Comparison of ENCODE assay signal across 10 mouse cellular contexts in the genomic region with DNA sequence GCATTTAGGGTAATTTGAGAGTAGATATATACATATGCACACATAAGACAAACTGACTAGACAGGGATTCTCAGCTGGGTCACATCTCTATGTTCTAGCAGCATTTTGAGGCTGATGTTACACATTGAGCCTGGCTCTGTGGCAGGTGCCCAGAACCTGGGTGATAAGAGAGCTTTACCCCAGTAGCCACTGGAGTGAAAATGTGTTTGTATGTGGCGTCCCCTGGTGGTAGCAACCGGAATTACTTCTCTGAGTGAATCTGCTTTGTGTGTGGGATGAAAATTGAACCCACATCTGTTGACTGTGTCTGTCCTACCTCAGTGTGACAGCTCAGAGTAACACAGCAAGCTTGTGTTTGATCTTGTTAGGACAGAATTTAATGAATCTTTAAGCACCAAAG. TPM values are rescaled to one million over a fixed set of nuclear protein-coding genes. Genes with fewer than 3 reads are reported as not detected.
A peak's percentile ranks its signal among the peaks of the same experiment; 100 is the strongest.
DNase-seq lines count a peak whose midpoint lies in the region; ATAC-seq and TF ChIP-seq lines count a peak whose summit lies in the region.
"Not testable (repeated sequence)": the region's sequence is repeated elsewhere in the genome, so short reads cannot be mapped to it uniquely, and the experiment has no call there.
"Had no signal": no experiment of that assay in that cellular context is flagged by ENCODE, and none has a peak within 500 bp of the region (broad histone marks: within the 10 kb centered on the region; RNA-seq: fewer than 3 reads in every experiment).

No protein-coding gene starts in this region.

- H3K27ac ChIP-seq in liver, embryonic 11.5 days (ENCODE audit: low read depth, low read length); testis, adult 2 months (ENCODE audit: control insufficient read depth, insufficient read depth, low read depth, low read length): not testable (repeated sequence)

- peak; percentile 12 to 32 for DNase-seq in CD8-positive naive resting alpha-beta T cell, adult 2 months (ENCODE audit: low read depth in 2 of 2, low spot score in 2 of 2)
- DNase-seq in adrenal gland, postnatal 14 days = peak; percentile 55
- DNase-seq in cerebellum, postnatal 36 days = peak; percentile 33 to 36
- peak; percentile 3 to 58 for DNase-seq in heart, adult 18-20 months
- DNase-seq in kidney, postnatal 14 days = peak; percentile 51
- DNase-seq in liver, embryonic 11.5 days (ENCODE audit: low spot score) = peak; percentile 39
- peak; percentile 43 for DNase-seq in naive thymus-derived CD4-positive, alpha-beta T cell, adult 2 months (ENCODE audit: low read depth)

- not testable (repeated sequence) for H3K9me3 ChIP-seq in liver, embryonic 11.5 days (ENCODE audit: control insufficient read depth, low read length)

- H3K27me3 ChIP-seq in liver, embryonic 11.5 days (replicated peaks; ENCODE audit: control insufficient read depth, insufficient read depth, low read length); testis, adult 2 months (ENCODE audit: control insufficient read depth, insufficient read depth, low read length): not testable (repeated sequence)

- H3K4me2 ChIP-seq in liver, embryonic 11.5 days = not testable (repeated sequence)

- H3K4me3 ChIP-seq in liver, embryonic 11.5 days (ENCODE audit: low read depth, low read length); testis, adult 2 months (ENCODE audit: control insufficient read depth, low read depth, low read length): not testable (repeated sequence)

- 0% methylated on average over 2 of the region's 2 CpGs for WGBS in liver, embryonic 11.5 days

- not testable (repeated sequence) for ATAC-seq in liver, embryonic 11.5 days (replicated peaks; ENCODE audit: low FRiP score)

- not testable (repeated sequence) for H3K9ac ChIP-seq in liver, embryonic 11.5 days (ENCODE audit: low read depth, low read length)

- H3K4me1 ChIP-seq in liver, embryonic 11.5 days (replicated peaks; ENCODE audit: control insufficient read depth, insufficient read depth, low read length); testis, adult 2 months (ENCODE audit: control insufficient read depth, insufficient read depth, low read length): not testable (repeated sequence)

- TF ChIP-seq POLR2A in testis, adult 2 months (IDR thresholded peaks at IDR 0.05; ENCODE audit: control insufficient read depth, low read depth, low read length) = not testable (repeated sequence)

- TF ChIP-seq CTCF in testis, adult 2 months (IDR thresholded peaks at IDR 0.05; ENCODE audit: control insufficient read depth, insufficient read depth, insufficient replicate concordance, low read depth, low read length) = peak; percentile 42; the same call in 1 of the 2 replicates

- not testable (repeated sequence) for H3K36me3 ChIP-seq in liver, embryonic 11.5 days (ENCODE audit: control insufficient read depth, insufficient read depth, low read length); testis, adult 2 months (ENCODE audit: control insufficient read depth, insufficient read depth, low read length)

RNA-seq across cellular contexts. Expression of gene Gja3, which starts 12.0 kb away (rescaled TPM):
- not detected in 2 replicates for total RNA-seq in adrenal gland, postnatal 14 days (2021)
- 10 to 100 TPM; 19.5 to 20.6 TPM for total RNA-seq in heart, adult 18-20 months (2021)
- polyA plus RNA-seq in liver, embryonic 11.5 days (2014; fragmentation: Nextera tagmentation; extraction: Ambion mirVana) = 0.15 and 0.17 TPM in 2 replicates
- polyA plus RNA-seq in testis, adult 2 months (2012; rRNA removed) = 0.17 and 0.23 TPM in 2 replicates
- polyA plus RNA-seq: erythroblast, embryonic 14.5 days had no signal

RNA-seq across cellular contexts. Expression of gene Gjb2, which starts 34.6 kb away (rescaled TPM):
- 3.2 and 18.4 TPM in 2 replicates for total RNA-seq in adrenal gland, postnatal 14 days (2021)
- total RNA-seq in heart, adult 18-20 months (2021) = under 1 TPM in 1 of 2 experiments, not detected in 1; 0.15 TPM
- 3.8 and 4.8 TPM in 2 replicates for polyA plus RNA-seq in liver, embryonic 11.5 days (2014; fragmentation: Nextera tagmentation; extraction: Ambion mirVana)
- 0.08 and 0.17 TPM in 2 replicates for polyA plus RNA-seq in testis, adult 2 months (2012; rRNA removed)

RNA-seq across cellular contexts. Expression of gene Gm4491, which starts 45.8 kb away (rescaled TPM):
- total RNA-seq in adrenal gland, postnatal 14 days (2021) = not detected in 2 replicates
- total RNA-seq in heart, adult 18-20 months (2021) = not detected
- not detected in 2 replicates for polyA plus RNA-seq in liver, embryonic 11.5 days (2014; fragmentation: Nextera tagmentation; extraction: Ambion mirVana)
- not detected in 2 replicates for polyA plus RNA-seq in testis, adult 2 months (2012; rRNA removed)
- polyA plus RNA-seq: erythroblast, embryonic 14.5 days; kidney, embryonic 15.5 days had no signal

Comparison
In these comparisons a context has a peak if more than half of its experiments do, and no peak if none do; other contexts are left out.
1. RNA of gene Gja3, which starts 12.0 kb away (total RNA-seq): 19.5 to 20.6 TPM in heart, adult 18-20 months; not detected in adrenal gland, postnatal 14 days; every median in the first group is over 10 times any median in the second.
2. Peak in every context shown above with its lines, with median percentiles within 50 percentile points of each other: DNase-seq.